Mouse (Mus musculus): ENCODE results near the gene Ift80. TPM values are rescaled to one million over a fixed set of nuclear protein-coding genes. Genes with fewer than 3 reads are reported as not detected.

Ift80 gene
- polyA plus RNA-seq, 1 experiment from 2014 or later = 16.9 TPM

DNA sequence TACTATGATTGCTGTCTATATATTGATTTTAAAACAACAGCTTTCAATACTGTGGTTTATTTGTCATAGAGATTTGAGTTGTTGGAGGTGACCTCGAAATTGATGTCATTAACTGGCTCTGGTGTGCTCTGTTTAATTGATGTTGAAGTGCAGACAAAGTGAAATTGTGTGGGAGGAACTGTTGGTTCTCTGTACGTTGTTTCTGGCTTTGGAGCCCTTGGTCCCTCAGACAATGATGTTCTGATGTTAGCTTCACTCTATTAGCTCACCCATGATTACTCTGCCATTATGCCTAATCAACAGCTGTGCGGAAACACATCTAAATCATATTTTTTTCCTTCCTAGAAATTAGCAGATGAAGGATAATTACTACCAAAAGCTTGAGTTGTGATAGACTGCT, 156.0 kb downstream of the Ift80 start:
- Histone ChIP-seq H3K27me3 (ENCODE audit: control insufficient read depth, insufficient read depth, low read length) (no peaks in the 10 kb centered on the region), H3K4me1 (ENCODE audit: control insufficient read depth, insufficient read depth, low read length) (no peaks in the 10 kb centered on the region), H3K4me2 (replicated peaks; ENCODE audit: low read depth, low read length) (no peak overlapping the region), H3K36me3 (ENCODE audit: control insufficient read depth, insufficient read depth, low read length) (no peaks in the 10 kb centered on the region), H3K27ac (ENCODE audit: low read length) (no peak overlapping the region), H3K4me3 (ENCODE audit: low read depth, low read length) (no peak overlapping the region), H3K9me3 (ENCODE audit: control insufficient read depth, low read depth, low read length) (peaks cover 4% of the 10 kb centered on the region; the same call in 1 of the 2 replicates), H3K9ac (replicated peaks; ENCODE audit: low read depth, low read length) (no peak overlapping the region)
- WGBS = 54% methylated on average over 3 of the region's 3 CpGs
- ATAC-seq (ENCODE audit: insufficient number of reproducible peaks, insufficient read depth, low FRiP score, low read depth) = no peak

DNA sequence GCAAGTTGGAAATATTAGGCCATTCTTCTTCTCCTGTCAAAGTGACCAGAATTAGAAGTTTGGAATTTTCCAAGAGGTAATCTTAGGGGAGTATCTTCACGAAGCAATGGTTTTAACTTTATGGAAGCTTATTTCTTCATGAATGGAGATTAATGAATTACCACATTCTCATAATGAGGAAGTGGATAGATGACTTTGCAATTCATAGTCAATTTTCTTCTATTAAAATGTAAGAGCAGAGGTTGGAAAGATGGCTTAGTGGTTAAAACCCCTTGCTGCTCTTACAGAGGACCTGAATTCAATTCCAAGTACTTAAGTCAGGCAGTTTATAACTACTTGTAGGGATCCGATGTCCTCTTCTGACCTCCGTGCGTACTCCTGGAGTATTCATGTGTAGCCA, 160.3 kb downstream of the Ift80 start:
- no peaks in the 10 kb centered on the region for H3K36me3 ChIP-seq (ENCODE audit: control insufficient read depth, insufficient read depth, low read length)
- 92% methylated on average over 4 of the region's 4 CpGs for WGBS
- no peak overlapping the region for H3K27ac ChIP-seq (ENCODE audit: low read length)
- peaks cover 4% of the 10 kb centered on the region; the same call in 1 of the 2 replicates for H3K9me3 ChIP-seq (ENCODE audit: control insufficient read depth, low read depth, low read length)
- no peak overlapping the region for H3K9ac ChIP-seq (replicated peaks; ENCODE audit: low read depth, low read length)
- H3K4me3 ChIP-seq (ENCODE audit: low read depth, low read length) = no peak overlapping the region
- ATAC-seq (ENCODE audit: insufficient number of reproducible peaks, insufficient read depth, low FRiP score, low read depth) = no peak
- H3K4me2 ChIP-seq (replicated peaks; ENCODE audit: low read depth, low read length) = no peak overlapping the region
- 0 out of 2 replicates have a peak, but pooled peaks cover 3% of the 10 kb centered on the region for H3K4me1 ChIP-seq (ENCODE audit: control insufficient read depth, insufficient read depth, low read length)
- H3K27me3 ChIP-seq (ENCODE audit: control insufficient read depth, insufficient read depth, low read length) = no peaks in the 10 kb centered on the region

MicroRNAs within 50 kb of the gene (microRNA counts, 519-probe panel; counts per million panel counts)
- 4,972 counts per million, percentile 94 among the panel's probes with 10 or more counts for microRNA mmu-miR-15b

Small RNAs within 50 kb of the gene (microRNA-seq; reads per million reads assigned to microRNA genes)
- gene Mir15b (1,971 reads per million, percentile 79 among the genes with 10 or more reads in this experiment), gene Mir16-2 (533 reads per million, percentile 66 among the genes with 10 or more reads in this experiment)

Other genes with a start within 250 kb of the Ift80 start
- gene 1110032F04Rik, start 135.0 kb downstream of the Ift80 start, polyA plus RNA-seq (2014; fragmentation: Nextera tagmentation; extraction: Ambion mirVana) = 0.97 and 1.4 TPM in 2 replicates
- gene Smc4, start 168 bp upstream of the Ift80 start, polyA plus RNA-seq (2014; fragmentation: Nextera tagmentation; extraction: Ambion mirVana) = 152 and 154 TPM in 2 replicates
- 103 and 109 TPM in 2 replicates for gene Trim59, start 40.2 kb upstream of the Ift80 start, polyA plus RNA-seq (2014; fragmentation: Nextera tagmentation; extraction: Ambion mirVana)
- gene Kpna4, start 122.5 kb upstream of the Ift80 start, polyA plus RNA-seq (2014; fragmentation: Nextera tagmentation; extraction: Ambion mirVana) = 33.6 and 34.7 TPM in 2 replicates
- gene Arl14, start 217.8 kb upstream of the Ift80 start, polyA plus RNA-seq (2014; fragmentation: Nextera tagmentation; extraction: Ambion mirVana) = 11.7 and 12.2 TPM in 2 replicates